Mouse (Mus musculus): ENCODE results near the gene Slc1a4. TPM values are rescaled to one million over a fixed set of nuclear protein-coding genes. Genes with fewer than 3 reads are reported as not detected.

Gene Slc1a4
- total and polyA plus RNA-seq, 2 experiments from 2014 or later, result 70.1 to 164 TPM

- WGBS, result 92% methylated on average over 3 of the region's 3 CpGs
- no peaks in the 10 kb centered on the region for H3K27me3 ChIP-seq (ENCODE audit: insufficient read depth, low read length)
- DNase-seq (no peak), ATAC-seq (no peak)
- H3K27ac ChIP-seq (ENCODE audit: low read depth, low read length), result no peak overlapping the region
- no peaks in the 10 kb centered on the region for H3K4me1 ChIP-seq (ENCODE audit: insufficient read depth)
- no peak overlapping the region for H3K4me2 ChIP-seq (ENCODE audit: low read depth)
- no peak for TF ChIP-seq CTCF (IDR thresholded peaks at IDR 0.05; ENCODE audit: low read depth)
- no peak overlapping the region for H3K9ac ChIP-seq
- no peak overlapping the region for H3K4me3 ChIP-seq (ENCODE audit: low read depth, low read length)
- H3K9me3 ChIP-seq (ENCODE audit: low read length), result no peaks in the 10 kb centered on the region
- H3K36me3 ChIP-seq (ENCODE audit: insufficient read depth), result peaks cover 73% of the 10 kb centered on the region
Measured at GRCm38 (mm10) chr11:20307409-20307808, 25.1 kb downstream of the Slc1a4 start.

- H3K27me3 ChIP-seq (ENCODE audit: insufficient read depth, low read length), result no peaks in the 10 kb centered on the region
- no peaks in the 10 kb centered on the region for H3K4me1 ChIP-seq (ENCODE audit: insufficient read depth)
- WGBS, result 81% methylated on average over 1 of the region's 1 CpGs
- ATAC-seq (no peak), DNase-seq (no peak)
- TF ChIP-seq CTCF (IDR thresholded peaks at IDR 0.05; ENCODE audit: low read depth), result no peak
- no peak overlapping the region for H3K4me3 ChIP-seq (ENCODE audit: low read depth, low read length)
- H3K36me3 ChIP-seq (ENCODE audit: insufficient read depth), result peaks cover 68% of the 10 kb centered on the region
- H3K4me2 ChIP-seq (ENCODE audit: low read depth), result no peak overlapping the region
- H3K9me3 ChIP-seq (ENCODE audit: low read length), result no peaks in the 10 kb centered on the region
- no peak overlapping the region for H3K27ac ChIP-seq (ENCODE audit: low read depth, low read length)
- H3K9ac ChIP-seq, result no peak overlapping the region
Measured at GRCm38 (mm10) chr11:20305641-20306040, 26.9 kb downstream of the Slc1a4 start.

DNA sequence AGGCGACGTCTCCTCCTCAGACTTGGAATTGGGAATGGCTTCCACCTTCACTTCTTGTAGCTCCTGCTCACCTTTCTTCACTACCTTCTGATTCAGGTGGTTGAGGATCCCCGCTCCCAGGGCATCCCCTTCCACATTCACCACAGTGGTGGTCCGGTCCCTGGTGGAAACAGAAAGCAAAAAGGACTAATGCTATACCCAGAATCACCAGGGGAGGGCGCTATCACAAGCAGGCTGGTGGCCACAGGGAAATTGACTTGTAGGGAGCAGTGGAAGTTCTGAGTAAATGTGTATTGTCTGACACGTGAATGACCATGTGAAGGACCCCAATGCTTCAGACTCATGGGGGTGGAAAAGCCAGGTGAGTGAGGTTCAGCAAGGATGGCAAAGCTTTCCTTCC, 28.2 kb downstream of the Slc1a4 start:
- 69% methylated on average over 6 of the region's 6 CpGs for WGBS
- Histone ChIP-seq H3K9ac (no peak overlapping the region), H3K27ac (ENCODE audit: low read depth, low read length) (no peak overlapping the region), H3K4me3 (ENCODE audit: low read depth, low read length) (no peak overlapping the region), H3K36me3 (ENCODE audit: insufficient read depth) (peaks cover 65% of the 10 kb centered on the region), H3K4me2 (ENCODE audit: low read depth) (no peak overlapping the region), H3K9me3 (ENCODE audit: low read length) (no peaks in the 10 kb centered on the region), H3K27me3 (ENCODE audit: insufficient read depth, low read length) (no peaks in the 10 kb centered on the region), H3K4me1 (ENCODE audit: insufficient read depth) (no peaks in the 10 kb centered on the region)
- peak; percentile 80 for TF ChIP-seq CTCF (IDR thresholded peaks at IDR 0.05; ENCODE audit: low read depth)
- peak; percentile 50 for DNase-seq
- ATAC-seq, result no peak

DNA sequence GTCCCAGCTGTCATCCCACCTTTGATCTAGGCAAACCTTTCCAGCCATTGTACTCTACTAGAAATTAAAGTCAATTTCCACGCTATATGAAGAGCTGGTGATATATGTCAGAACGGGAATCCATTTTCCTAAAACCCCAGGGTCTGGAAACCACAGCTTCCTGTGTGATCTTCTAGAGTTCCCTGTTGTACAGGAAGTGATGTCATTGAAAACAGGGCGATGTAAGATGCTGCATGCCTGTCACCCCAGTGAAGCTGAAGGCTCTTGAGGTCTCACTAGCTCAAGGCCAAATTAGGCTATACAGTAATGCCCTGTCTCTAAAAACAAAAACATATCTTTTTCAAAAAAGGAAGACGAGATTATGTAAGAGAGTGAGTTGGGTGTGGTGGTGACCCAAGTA, 31.2 kb downstream of the Slc1a4 start:
- TF ChIP-seq CTCF (IDR thresholded peaks at IDR 0.05; ENCODE audit: low read depth), result no peak
- no peaks in the 10 kb centered on the region for H3K9me3 ChIP-seq (ENCODE audit: low read length)
- H3K4me1 ChIP-seq (ENCODE audit: insufficient read depth), result no peaks in the 10 kb centered on the region
- H3K4me2 ChIP-seq (ENCODE audit: low read depth), result no peak overlapping the region
- H3K27ac ChIP-seq (ENCODE audit: low read depth, low read length), result no peak overlapping the region
- no peaks in the 10 kb centered on the region for H3K27me3 ChIP-seq (ENCODE audit: insufficient read depth, low read length)
- DNase-seq (no peak), ATAC-seq (no peak)
- peaks cover 42% of the 10 kb centered on the region for H3K36me3 ChIP-seq (ENCODE audit: insufficient read depth)
- no peak overlapping the region for H3K9ac ChIP-seq
- 89% methylated on average over 4 of the region's 4 CpGs for WGBS
- no peak overlapping the region for H3K4me3 ChIP-seq (ENCODE audit: low read depth, low read length)

DNA sequence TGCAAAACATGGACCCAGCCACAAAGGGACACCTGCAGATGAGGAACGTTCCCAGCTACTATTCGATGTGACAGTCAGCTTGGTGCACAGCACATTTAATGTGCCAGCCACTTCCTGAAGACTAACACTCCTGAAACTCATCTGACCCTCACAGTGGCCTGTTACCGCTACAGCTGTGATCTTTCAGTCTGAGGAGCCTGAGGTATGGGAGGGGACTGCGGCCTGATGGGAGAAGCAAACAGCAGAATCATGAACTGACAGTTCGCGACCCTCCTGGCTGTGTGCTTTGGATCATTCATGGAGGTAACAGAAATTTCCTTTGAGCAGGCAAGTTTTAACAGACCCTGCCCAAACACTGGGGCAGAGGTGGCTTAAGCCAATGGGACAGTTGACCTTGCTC, 31.7 kb downstream of the Slc1a4 start:
- Histone ChIP-seq H3K4me1 (ENCODE audit: insufficient read depth) (no peaks in the 10 kb centered on the region), H3K9me3 (ENCODE audit: low read length) (no peaks in the 10 kb centered on the region), H3K27ac (ENCODE audit: low read depth, low read length) (no peak overlapping the region), H3K9ac (no peak overlapping the region), H3K4me3 (ENCODE audit: low read depth, low read length) (no peak overlapping the region), H3K36me3 (ENCODE audit: insufficient read depth) (peaks cover 37% of the 10 kb centered on the region), H3K4me2 (ENCODE audit: low read depth) (no peak overlapping the region), H3K27me3 (ENCODE audit: insufficient read depth, low read length) (no peaks in the 10 kb centered on the region)
- WGBS, result 88% methylated on average over 6 of the region's 6 CpGs
- TF ChIP-seq CTCF (IDR thresholded peaks at IDR 0.05; ENCODE audit: low read depth), result no peak
- no peak for DNase-seq
- no peak for ATAC-seq

DNA sequence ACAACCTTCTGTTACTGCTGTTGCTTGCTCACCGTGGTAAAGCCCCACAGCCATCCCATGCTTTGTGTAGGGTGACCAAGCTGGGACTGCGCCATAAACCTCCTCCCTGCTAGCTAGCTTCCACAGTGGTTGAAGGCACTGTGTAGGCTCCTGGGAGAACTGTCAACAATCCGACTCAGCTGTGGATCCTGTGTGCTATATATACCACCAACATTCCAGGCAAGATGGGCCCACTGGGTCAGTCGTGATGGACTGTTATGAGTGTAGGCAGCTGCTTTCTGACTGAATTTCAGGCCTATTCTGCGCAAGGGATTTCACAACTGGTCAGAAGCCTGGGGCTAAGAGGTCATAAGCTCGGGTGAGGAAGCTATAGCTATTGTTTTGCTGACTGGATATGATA, 32.6 kb downstream of the Slc1a4 start:
- Histone ChIP-seq H3K27ac (ENCODE audit: low read depth, low read length) (no peak overlapping the region), H3K4me3 (ENCODE audit: low read depth, low read length) (no peak overlapping the region), H3K9ac (no peak overlapping the region), H3K9me3 (ENCODE audit: low read length) (no peaks in the 10 kb centered on the region), H3K4me1 (ENCODE audit: insufficient read depth) (no peaks in the 10 kb centered on the region), H3K27me3 (ENCODE audit: insufficient read depth, low read length) (no peaks in the 10 kb centered on the region), H3K4me2 (ENCODE audit: low read depth) (no peak overlapping the region), H3K36me3 (ENCODE audit: insufficient read depth) (peaks cover 27% of the 10 kb centered on the region)
- 86% methylated on average over 6 of the region's 6 CpGs for WGBS
- no peak for ATAC-seq
- TF ChIP-seq CTCF (IDR thresholded peaks at IDR 0.05; ENCODE audit: low read depth), result no peak
- no peak for DNase-seq

DNA sequence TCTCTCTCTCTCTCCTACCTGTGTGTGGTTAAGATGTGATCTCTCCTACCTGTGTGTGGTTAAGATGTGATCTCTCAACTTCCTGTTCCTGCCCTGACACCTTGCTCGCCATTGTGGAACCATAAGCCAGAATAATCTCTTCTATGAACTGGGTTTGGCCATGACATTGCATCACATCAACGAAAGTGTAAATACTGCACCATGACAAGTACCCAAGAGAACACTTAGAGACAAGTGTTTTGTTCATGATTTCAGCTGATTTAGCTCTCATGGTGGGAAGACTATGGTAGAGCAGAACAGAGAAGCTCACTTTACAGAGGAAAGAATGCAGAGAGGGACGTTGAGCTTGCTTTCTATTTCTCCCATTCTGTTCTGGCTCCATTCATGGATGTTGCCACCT, 48.0 kb downstream of the Slc1a4 start:
- no peaks in the 10 kb centered on the region for H3K27me3 ChIP-seq (ENCODE audit: insufficient read depth, low read length)
- DNase-seq, result no peak
- no peak overlapping the region for H3K4me3 ChIP-seq (ENCODE audit: low read depth, low read length)
- H3K4me1 ChIP-seq (ENCODE audit: insufficient read depth), result no peaks in the 10 kb centered on the region
- no peak for ATAC-seq
- H3K9me3 ChIP-seq (ENCODE audit: low read length), result no peaks in the 10 kb centered on the region
- no peak overlapping the region for H3K27ac ChIP-seq (ENCODE audit: low read depth, low read length)
- no peak overlapping the region for H3K4me2 ChIP-seq (ENCODE audit: low read depth)
- TF ChIP-seq CTCF (IDR thresholded peaks at IDR 0.05; ENCODE audit: low read depth), result no peak
- no peak overlapping the region for H3K9ac ChIP-seq
- 83% methylated on average over 3 of the region's 3 CpGs for WGBS
- no peaks in the 10 kb centered on the region for H3K36me3 ChIP-seq (ENCODE audit: insufficient read depth)

Data from forebrain, postnatal 0 days (tissue).